Mouse (Mus musculus) midbrain, embryonic 13.5 days (tissue): ENCODE measurements around the gene Mme. TPM values are rescaled to one million over a fixed set of nuclear protein-coding genes. Genes with fewer than 3 reads are reported as not detected.

Source experiments
- ATAC-seq: fragments of 200-750 bp; cut with Nextera tagmentation; 2 replicates; pipeline ENCODE4 v1.8.0; 2017; ENCODE audit warnings: mild to moderate bottlenecking, moderate TSS enrichment, moderate library complexity
- H3K27ac ChIP-seq: fragments of 300-500 bp; sonication (generic); 2 replicates; pipeline ENCODE4 v1.5.1; 2015; ENCODE audit warnings: inconsistent platforms, mild to moderate bottlenecking, moderate library complexity
- H3K27me3 ChIP-seq: fragments of 300-500 bp; sonication (generic); 2 replicates; pipeline ENCODE4 v1.6.1; 2015; ENCODE audit warnings: mild to moderate bottlenecking, inconsistent platforms
- H3K36me3 ChIP-seq: fragments of 300-500 bp; sonication (generic); 2 replicates; pipeline ENCODE4 v1.6.1; 2015; ENCODE audit warnings: mild to moderate bottlenecking, inconsistent platforms
- H3K4me1 ChIP-seq: fragments of 300-500 bp; sonication (generic); replicated peaks from 2 replicates; pipeline ENCODE4 v1.6.1; 2015; ENCODE audit warnings: inconsistent platforms
- H3K4me2 ChIP-seq: fragments of 300-500 bp; sonication (generic); replicated peaks from 2 replicates; pipeline ENCODE4 v1.6.1; 2015; ENCODE audit warnings: moderate library complexity, mild to moderate bottlenecking, inconsistent platforms
- H3K4me3 ChIP-seq: fragments of 300-500 bp; sonication (generic); replicated peaks from 2 replicates; pipeline ENCODE4 v1.5.1; 2015; ENCODE audit warnings: mild to moderate bottlenecking, inconsistent platforms
- H3K9ac ChIP-seq: fragments of 300-500 bp; sonication (generic); replicated peaks from 2 replicates; pipeline ENCODE4 v1.6.1; 2015; ENCODE audit warnings: mild to moderate bottlenecking, inconsistent platforms
- H3K9me3 ChIP-seq: fragments of 300-500 bp; sonication (generic); 2 replicates; pipeline ENCODE4 v1.6.1; 2016; ENCODE audit warnings: mild to moderate bottlenecking, inconsistent platforms
- WGBS: fragments of 180-500 bp; shearing (Covaris S2); methylation state at CpG from one replicate; pipeline ENCODE4 v1.1.7; 2015; 5-methylcytosine and 5-hydroxymethylcytosine counted together
- polyA plus RNA-seq: library from polyadenylated mRNA; unstranded; fragments of >200 nt; fragmentation: Nextera tagmentation; extraction: Ambion mirVana; gene quantifications from 2 replicates; pipeline ENCODE4 v1.2.1, GENCODE M21; 2015

Mme gene
- polyA plus RNA-seq = 1.7 and 2.8 TPM in 2 replicates

GRCm38 (mm10) chr3:63241099-63241587 lies at the start of gene Mme:
TSS of gene Mme (plus strand) at chr3:63241537.
- H3K36me3 ChIP-seq = no peaks in the 10 kb centered on the region
- no peak within 1 kb of the TSS for H3K9ac ChIP-seq
- 85% methylated on average over 7 of the region's 7 CpGs for WGBS
- ATAC-seq = no peak
- no peak within 1 kb of the TSS for H3K4me3 ChIP-seq
- H3K4me2 ChIP-seq = no peak within 1 kb of the TSS
- H3K9me3 ChIP-seq = no peaks in the 10 kb centered on the region
- H3K27ac ChIP-seq = no peak within 1 kb of the TSS
- H3K4me1 ChIP-seq = no peaks in the 10 kb centered on the region
- H3K27me3 ChIP-seq = no peaks in the 10 kb centered on the region

GRCm38 (mm10) chr3:63196565-63196964 lies 44.8 kb upstream of the Mme start:
- Histone ChIP-seq H3K9ac (no peak overlapping the region), H3K9me3 (no peaks in the 10 kb centered on the region), H3K36me3 (no peaks in the 10 kb centered on the region), H3K4me3 (no peak overlapping the region), H3K4me2 (no peak overlapping the region), H3K27ac (no peak overlapping the region), H3K27me3 (no peaks in the 10 kb centered on the region), H3K4me1 (no peaks in the 10 kb centered on the region)
- 89% methylated on average over 3 of the region's 3 CpGs for WGBS
- ATAC-seq = no peak

- Histone ChIP-seq H3K9ac (no peak overlapping the region), H3K4me3 (no peak overlapping the region), H3K4me1 (no peaks in the 10 kb centered on the region), H3K9me3 (no peaks in the 10 kb centered on the region), H3K4me2 (no peak overlapping the region), H3K36me3 (no peaks in the 10 kb centered on the region), H3K27me3 (no peaks in the 10 kb centered on the region), H3K27ac (no peak overlapping the region)
- 93% methylated on average over 2 of the region's 2 CpGs for WGBS
- no peak for ATAC-seq
Observed at GRCm38 (mm10) chr3:63198026-63198425, 43.3 kb upstream of the Mme start.

GRCm38 (mm10) chr3:63221867-63222591 lies 19.3 kb upstream of the Mme start:
- Histone ChIP-seq H3K4me3 (no peak overlapping the region), H3K9ac (no peak overlapping the region), H3K36me3 (no peaks in the 10 kb centered on the region), H3K4me2 (no peak overlapping the region), H3K27me3 (no peaks in the 10 kb centered on the region), H3K9me3 (no peaks in the 10 kb centered on the region), H3K27ac (no peak overlapping the region), H3K4me1 (peaks cover 7% of the 10 kb centered on the region; the same call in 1 of the 2 replicates)
- ATAC-seq = no peak
- 95% methylated on average over 4 of the region's 4 CpGs for WGBS

- no peaks in the 10 kb centered on the region for H3K27me3 ChIP-seq
- H3K4me2 ChIP-seq = no peak overlapping the region
- no peak for ATAC-seq
- no peaks in the 10 kb centered on the region for H3K36me3 ChIP-seq
- peaks cover 7% of the 10 kb centered on the region; the same call in 1 of the 2 replicates for H3K4me1 ChIP-seq
- no peak overlapping the region for H3K9ac ChIP-seq
- no peak overlapping the region for H3K4me3 ChIP-seq
- 20% methylated on average over 1 of the region's 1 CpGs for WGBS
- H3K27ac ChIP-seq = no peak overlapping the region
- H3K9me3 ChIP-seq = no peaks in the 10 kb centered on the region
Observed at GRCm38 (mm10) chr3:63223676-63224075, 17.7 kb upstream of the Mme start.

DNA sequence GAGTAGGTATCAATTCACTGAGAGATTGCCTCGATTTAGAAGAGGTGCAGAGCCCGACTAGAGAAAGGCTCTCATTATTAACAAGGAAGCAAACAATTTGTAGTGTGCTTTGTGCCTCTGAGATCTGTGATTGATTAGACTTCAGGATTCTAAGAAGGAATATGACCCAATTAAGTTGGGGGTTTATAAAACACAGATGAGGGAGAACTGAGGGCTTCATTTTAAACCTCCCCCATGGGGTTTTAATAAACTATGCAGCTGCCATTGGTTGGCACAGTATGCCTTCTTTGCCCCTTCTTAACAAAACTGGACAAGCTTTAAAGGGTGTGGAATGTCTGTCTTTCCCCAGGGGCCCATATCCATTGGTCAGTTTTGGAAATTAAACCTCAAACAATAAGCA lies 5.4 kb upstream of the Mme start:
- H3K4me1 ChIP-seq = no peaks in the 10 kb centered on the region
- H3K27me3 ChIP-seq = no peaks in the 10 kb centered on the region
- WGBS = 63% methylated on average over 2 of the region's 2 CpGs
- no peak for ATAC-seq
- no peak overlapping the region for H3K9ac ChIP-seq
- H3K36me3 ChIP-seq = no peaks in the 10 kb centered on the region
- no peak overlapping the region for H3K27ac ChIP-seq
- no peaks in the 10 kb centered on the region for H3K9me3 ChIP-seq
- no peak overlapping the region for H3K4me2 ChIP-seq
- no peak overlapping the region for H3K4me3 ChIP-seq

DNA sequence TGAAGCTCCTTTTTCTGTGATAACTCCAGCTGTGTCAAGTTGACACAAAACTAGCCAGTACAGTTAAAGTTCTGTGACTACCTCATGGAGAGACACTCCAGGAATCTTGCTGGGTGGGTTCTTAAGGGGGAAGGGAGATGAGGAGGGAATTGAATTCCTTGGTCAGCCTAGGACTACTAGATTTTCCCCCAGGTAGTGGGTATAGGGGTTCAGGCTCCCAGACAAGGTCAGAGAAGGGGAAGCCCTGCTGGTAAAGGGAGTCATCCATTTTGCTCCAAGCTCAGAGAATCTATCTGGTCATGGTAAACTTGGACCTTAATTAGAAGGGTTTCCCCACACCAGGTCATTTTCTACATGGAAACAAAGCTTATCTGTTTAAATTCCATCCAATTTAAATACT lies 2.4 kb downstream of the Mme start:
- Histone ChIP-seq H3K27ac (no peak overlapping the region), H3K36me3 (no peaks in the 10 kb centered on the region), H3K4me2 (no peak overlapping the region), H3K4me1 (no peaks in the 10 kb centered on the region), H3K27me3 (no peaks in the 10 kb centered on the region), H3K9me3 (no peaks in the 10 kb centered on the region), H3K4me3 (no peak overlapping the region), H3K9ac (no peak overlapping the region)
- ATAC-seq = no peak

DNA sequence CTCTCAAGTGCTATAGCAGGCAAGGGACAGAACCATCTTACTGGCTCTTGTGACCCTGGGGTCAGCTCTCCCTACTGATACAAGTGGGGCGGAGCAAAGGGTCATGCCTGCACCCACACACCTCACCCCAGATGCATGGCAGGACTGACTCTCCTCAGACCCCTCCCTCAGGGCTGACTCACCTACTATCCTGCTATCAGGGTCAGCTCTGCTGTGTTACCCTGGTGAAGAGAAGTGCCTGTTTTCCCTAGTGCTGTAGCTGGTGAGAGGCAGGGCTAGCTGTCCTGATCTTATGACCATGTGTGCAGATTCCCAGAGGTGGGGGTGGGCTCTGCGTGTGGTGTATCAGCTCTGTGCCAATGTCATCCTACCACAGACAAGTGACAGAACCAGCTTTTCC lies 30.8 kb downstream of the Mme start:
- Histone ChIP-seq H3K4me1 (no peaks in the 10 kb centered on the region), H3K4me2 (no peak overlapping the region), H3K4me3 (no peak overlapping the region), H3K9me3 (no peaks in the 10 kb centered on the region), H3K36me3 (no peaks in the 10 kb centered on the region), H3K27me3 (no peaks in the 10 kb centered on the region), H3K9ac (no peak overlapping the region), H3K27ac (no peak overlapping the region)
- 84% methylated on average over 2 of the region's 2 CpGs for WGBS
- ATAC-seq = peak; percentile 37; the same call in 1 of the 2 replicates

DNA sequence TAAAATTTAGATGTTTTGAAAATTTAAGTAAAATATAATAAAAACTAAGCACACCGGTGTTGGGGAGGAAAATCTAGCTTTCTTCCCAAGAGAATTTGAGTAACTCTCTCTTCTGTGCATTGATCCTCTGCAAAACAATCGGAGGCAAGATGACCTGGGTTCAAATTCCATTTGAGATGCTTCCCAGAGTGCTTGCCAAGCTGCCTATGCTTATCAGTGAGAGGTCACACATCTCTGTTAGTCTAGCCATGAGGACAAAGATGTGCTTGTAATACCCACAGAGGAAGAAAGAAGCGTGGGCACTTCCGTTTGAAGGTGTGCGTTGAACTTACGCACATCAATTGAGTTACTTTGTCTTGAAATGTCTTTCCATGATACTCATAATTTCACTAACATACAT lies 53.0 kb downstream of the Mme start:
- no peak overlapping the region for H3K27ac ChIP-seq
- H3K36me3 ChIP-seq = no peaks in the 10 kb centered on the region
- ATAC-seq = no peak
- 77% methylated on average over 6 of the region's 6 CpGs for WGBS
- H3K9me3 ChIP-seq = no peaks in the 10 kb centered on the region
- H3K4me3 ChIP-seq = no peak overlapping the region
- H3K4me2 ChIP-seq = no peak overlapping the region; the same call in 1 of the 2 replicates
- H3K4me1 ChIP-seq = peaks cover 2% of the 10 kb centered on the region; the same call in 1 of the 2 replicates
- H3K9ac ChIP-seq = no peak overlapping the region
- H3K27me3 ChIP-seq = peaks cover 18% of the 10 kb centered on the region; the same call in 1 of the 2 replicates

DNA sequence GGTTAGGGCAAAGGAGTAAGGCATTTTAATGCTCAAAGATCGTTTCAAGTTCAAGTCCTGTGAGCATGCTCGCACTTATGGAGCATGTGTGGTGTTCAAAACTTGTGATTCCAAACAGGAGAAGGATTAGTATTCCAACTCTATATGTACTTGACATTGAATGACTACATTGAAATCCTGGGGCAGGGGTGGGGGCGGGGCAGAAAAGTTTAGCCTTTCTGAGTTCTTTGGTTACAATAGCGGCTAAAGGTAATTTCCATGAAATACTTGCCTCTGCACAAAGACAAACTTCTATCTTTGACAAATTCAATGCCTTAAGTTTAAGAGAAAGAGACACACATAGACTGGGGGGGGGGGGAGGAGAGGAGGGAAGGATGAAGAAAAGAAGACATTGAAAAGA lies 53.5 kb downstream of the Mme start:
- H3K36me3 ChIP-seq = no peaks in the 10 kb centered on the region
- H3K4me2 ChIP-seq = peak overlapping the region; percentile 100
- ATAC-seq = no peak
- 41% methylated on average over 4 of the region's 4 CpGs for WGBS
- H3K4me3 ChIP-seq = peak overlapping the region; percentile 74
- no peaks in the 10 kb centered on the region for H3K9me3 ChIP-seq
- H3K4me1 ChIP-seq = peaks cover 2% of the 10 kb centered on the region; the same call in 1 of the 2 replicates
- peaks cover 18% of the 10 kb centered on the region; the same call in 1 of the 2 replicates for H3K27me3 ChIP-seq
- no peak overlapping the region for H3K27ac ChIP-seq
- H3K9ac ChIP-seq = no peak overlapping the region

DNA sequence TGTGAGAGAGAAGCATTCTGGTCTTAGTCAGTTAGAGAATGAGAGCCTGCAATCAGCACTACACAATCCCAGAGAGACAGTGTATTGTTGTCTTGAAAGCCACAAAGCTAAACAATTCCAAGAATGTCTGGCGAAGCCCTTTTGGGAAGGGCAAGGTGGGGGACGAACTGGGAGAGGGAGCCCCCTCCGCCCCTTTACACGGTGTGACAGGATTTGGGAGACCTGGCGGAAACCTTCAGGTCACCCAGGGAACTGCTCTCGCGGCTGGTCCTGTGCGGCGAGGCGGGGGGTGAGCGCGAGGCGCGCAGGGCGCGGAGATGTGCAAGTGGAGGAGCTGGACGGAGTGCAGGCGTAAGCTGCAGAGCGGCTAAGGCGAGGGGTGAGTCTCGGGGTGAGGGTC lies 53.9 kb downstream of the Mme start:
- Histone ChIP-seq H3K4me1 (peaks cover 2% of the 10 kb centered on the region; the same call in 1 of the 2 replicates), H3K27ac (no peak overlapping the region), H3K9me3 (no peaks in the 10 kb centered on the region), H3K9ac (peak overlapping the region; percentile 77), H3K4me2 (peak overlapping the region; percentile 100), H3K27me3 (peaks cover 18% of the 10 kb centered on the region; the same call in 1 of the 2 replicates), H3K36me3 (no peaks in the 10 kb centered on the region), H3K4me3 (peak overlapping the region; percentile 74)
- 0% methylated on average over 21 of the region's 21 CpGs for WGBS
- ATAC-seq = peak; percentile 94

DNA sequence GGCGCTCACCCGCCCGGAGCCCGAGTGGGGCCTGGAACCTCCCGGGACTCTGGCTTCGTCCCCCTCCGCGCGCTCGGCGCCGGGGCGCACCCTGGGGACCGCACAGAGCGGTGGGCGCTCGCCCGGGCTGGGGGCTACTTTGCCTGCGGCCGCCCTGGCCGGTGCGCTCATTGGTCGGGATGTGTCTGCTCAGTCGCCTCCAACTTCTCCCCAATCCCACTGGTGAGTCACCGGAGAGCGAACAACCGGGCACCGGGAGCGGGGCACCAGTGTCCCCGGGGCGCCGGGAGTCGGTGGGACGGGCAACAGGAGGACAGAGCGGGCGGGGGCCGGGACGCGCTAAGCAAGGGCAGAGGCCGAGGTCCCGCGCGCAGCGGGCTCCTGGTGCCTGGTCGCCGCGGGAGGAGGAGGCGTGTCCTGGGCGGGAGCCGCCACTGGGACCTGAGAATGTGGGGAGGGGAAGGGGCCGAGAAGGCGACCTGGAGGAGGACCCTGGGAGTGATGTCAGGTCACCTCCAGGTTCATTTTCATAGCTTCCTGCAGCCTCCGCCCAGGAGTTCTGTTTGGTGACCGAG lies 54.4 kb downstream of the Mme start:
- Histone ChIP-seq H3K27me3 (peaks cover 18% of the 10 kb centered on the region; the same call in 1 of the 2 replicates), H3K36me3 (no peaks in the 10 kb centered on the region), H3K9ac (peak overlapping the region; percentile 77), H3K9me3 (no peaks in the 10 kb centered on the region), H3K4me3 (peak overlapping the region; percentile 74), H3K27ac (no peak overlapping the region), H3K4me1 (peaks cover 2% of the 10 kb centered on the region; the same call in 1 of the 2 replicates), H3K4me2 (peak overlapping the region; percentile 100)
- peak; percentile 93 for ATAC-seq
- WGBS = under 1% methylated on average over 52 of the region's 54 CpGs
